Mouse (Mus musculus) c-Kit-positive CD71-negative TER-119-negative erythroid progenitor cells, embryonic 14.5 days (primary cell): ENCODE measurements around the gene Omt2a.
"Not testable (repeated sequence)": the region's sequence is repeated elsewhere in the genome, so short reads cannot be mapped to it uniquely, and the experiment has no call there.

Source experiments
- DNase-seq: peaks from one replicate; pipeline ENCODE4 v3.0.0-alpha.2; 2013; ENCODE audit warnings: low read depth

Omt2a gene

GRCm38 (mm10) chr9:78314696-78315095 lies at the start of gene Omt2a:
Gene Omt2a, minus strand, starts transcription at chr9:78314796.
- no peak for DNase-seq

GRCm38 (mm10) chr9:78363374-78363773 lies 48.8 kb upstream of the Omt2a start:
- DNase-seq, result no peak

- no peak for DNase-seq
Measured at GRCm38 (mm10) chr9:78360484-78360872, 45.9 kb upstream of the Omt2a start.

GRCm38 (mm10) chr9:78359750-78360483 lies 45.3 kb upstream of the Omt2a start:
- no peak for DNase-seq

GRCm38 (mm10) chr9:78358053-78358452 lies 43.5 kb upstream of the Omt2a start:
- DNase-seq, result peak; percentile 52

- no peak for DNase-seq
Measured at GRCm38 (mm10) chr9:78355611-78356010, 41.0 kb upstream of the Omt2a start, which contains the start of gene Gsta2. Gene Gsta2, minus strand, starts transcription at chr9:78355788.

- no peak for DNase-seq
Measured at GRCm38 (mm10) chr9:78354665-78355578, 40.3 kb upstream of the Omt2a start.

GRCm38 (mm10) chr9:78351504-78352220 lies 37.1 kb upstream of the Omt2a start:
- DNase-seq, result no peak

GRCm38 (mm10) chr9:78350007-78350406 lies 35.4 kb upstream of the Omt2a start:
- DNase-seq, result not testable (repeated sequence)

- DNase-seq, result not testable (repeated sequence)
Measured at GRCm38 (mm10) chr9:78349141-78349540, 34.5 kb upstream of the Omt2a start.

- DNase-seq, result not testable (repeated sequence)
Measured at GRCm38 (mm10) chr9:78348206-78349004, 33.8 kb upstream of the Omt2a start.

- no peak for DNase-seq
Measured at GRCm38 (mm10) chr9:78347004-78347403, 32.4 kb upstream of the Omt2a start.

GRCm38 (mm10) chr9:78345235-78345634 lies 30.6 kb upstream of the Omt2a start:
- not testable (repeated sequence) for DNase-seq

- DNase-seq, result not testable (repeated sequence)
Measured at GRCm38 (mm10) chr9:78343055-78343454, 28.5 kb upstream of the Omt2a start.

GRCm38 (mm10) chr9:78342494-78342893 lies 27.9 kb upstream of the Omt2a start:
- not testable (repeated sequence) for DNase-seq

- DNase-seq, result peak; percentile 23
Measured at GRCm38 (mm10) chr9:78340324-78340723, 25.7 kb upstream of the Omt2a start.

GRCm38 (mm10) chr9:78337050-78337449 lies 22.5 kb upstream of the Omt2a start:
- DNase-seq, result not testable (repeated sequence)

- DNase-seq, result not testable (repeated sequence)
Measured at GRCm38 (mm10) chr9:78327289-78327688, 12.7 kb upstream of the Omt2a start, which contains the start of gene Omt2b. Gene Omt2b, plus strand, starts transcription at chr9:78327589.

- DNase-seq, result no peak
Measured at GRCm38 (mm10) chr9:78319499-78319898, 4.9 kb upstream of the Omt2a start.

GRCm38 (mm10) chr9:78308122-78308521 lies 6.5 kb downstream of the Omt2a start:
- not testable (repeated sequence) for DNase-seq

- not testable (repeated sequence) for DNase-seq
Measured at GRCm38 (mm10) chr9:78299143-78299542, 15.5 kb downstream of the Omt2a start.
